Mouse (Mus musculus): ENCODE results near the gene Slc6a3. TPM values are rescaled to one million over a fixed set of nuclear protein-coding genes. Genes with fewer than 3 reads are reported as not detected.

Slc6a3 gene
- polyA plus RNA-seq, 2 experiments = 0.59 to 0.75 TPM

GRCm38 (mm10) chr13:73575051-73575450 is 38.5 kb downstream of the Slc6a3 start:
- no peak for ATAC-seq (ENCODE audit: insufficient read depth)
- no peaks in the 10 kb centered on the region for H3K9me3 ChIP-seq (ENCODE audit: control insufficient read depth, low read length)

GRCm38 (mm10) chr13:73577277-73577676 is 40.7 kb downstream of the Slc6a3 start:
- H3K27ac ChIP-seq = no peak overlapping the region
- DNase-seq (ENCODE audit: low read depth in 3 of 3, low spot score in 3 of 3) (no peak), ATAC-seq (ENCODE audit: insufficient read depth) (no peak)
- H3K36me3 ChIP-seq (replicated peaks; ENCODE audit: control insufficient read depth, insufficient read depth, low read depth) = no peaks in the 10 kb centered on the region
- no peak overlapping the region for H3K4me3 ChIP-seq (ENCODE audit: insufficient read depth in 1 of 2, low read depth in 2 of 2, low read length in 2 of 2)
- H3K27me3 ChIP-seq (ENCODE audit: control insufficient read depth, insufficient read depth, low read length) = no peaks in the 10 kb centered on the region
- no peaks in the 10 kb centered on the region for H3K4me1 ChIP-seq (replicated peaks; ENCODE audit: control insufficient read depth in 2 of 2, insufficient read depth in 2 of 2, low read length in 1 of 2)
- H3K4me2 ChIP-seq (ENCODE audit: low read depth) = no peak overlapping the region
- no peak overlapping the region for H3K9ac ChIP-seq (replicated peaks)
- WGBS (ENCODE audit: insufficient replicate concordance) = 57% methylated on average over 2 of the region's 2 CpGs
- no peak for TF ChIP-seq EP300 (IDR thresholded peaks at IDR 0.05; ENCODE audit: low read depth)
- TF ChIP-seq CTCF (IDR thresholded peaks at IDR 0.05; ENCODE audit: low read depth) = no peak
- no peaks in the 10 kb centered on the region for H3K9me3 ChIP-seq (ENCODE audit: control insufficient read depth, low read length)

More at GRCm38 (mm10) chr13:73575051-73575450, 38.5 kb downstream of the Slc6a3 start:
- Histone ChIP-seq H3K4me1 (replicated peaks; ENCODE audit: control insufficient read depth in 2 of 2, insufficient read depth in 2 of 2, low read length in 1 of 2) (no peaks in the 10 kb centered on the region), H3K27ac (no peak overlapping the region), H3K27me3 (ENCODE audit: control insufficient read depth, insufficient read depth, low read length) (no peaks in the 10 kb centered on the region), H3K36me3 (replicated peaks; ENCODE audit: control insufficient read depth, insufficient read depth, low read depth) (no peaks in the 10 kb centered on the region), H3K4me2 (ENCODE audit: low read depth) (no peak overlapping the region), H3K9ac (replicated peaks) (no peak overlapping the region), H3K4me3 (ENCODE audit: insufficient read depth in 1 of 2, low read depth in 2 of 2, low read length in 2 of 2) (no peak overlapping the region)
- DNase-seq (ENCODE audit: low read depth in 3 of 3, low spot score in 3 of 3) = no peak
- TF ChIP-seq CTCF (IDR thresholded peaks at IDR 0.05; ENCODE audit: low read depth) (no peak), EP300 (IDR thresholded peaks at IDR 0.05; ENCODE audit: low read depth) (no peak)

- no peaks in the 10 kb centered on the region for H3K27me3 ChIP-seq (ENCODE audit: control insufficient read depth, insufficient read depth, low read length)
- H3K4me3 ChIP-seq (ENCODE audit: insufficient read depth in 1 of 2, low read depth in 2 of 2, low read length in 2 of 2) = no peak overlapping the region
- H3K4me2 ChIP-seq (ENCODE audit: low read depth) = no peak overlapping the region
- no peaks in the 10 kb centered on the region for H3K9me3 ChIP-seq (ENCODE audit: control insufficient read depth, low read length)
- DNase-seq (ENCODE audit: low read depth in 3 of 3, low spot score in 3 of 3) (no peak), ATAC-seq (ENCODE audit: insufficient read depth) (no peak)
- H3K4me1 ChIP-seq (replicated peaks; ENCODE audit: control insufficient read depth in 2 of 2, insufficient read depth in 2 of 2, low read length in 1 of 2) = no peaks in the 10 kb centered on the region
- no peak for TF ChIP-seq EP300 (IDR thresholded peaks at IDR 0.05; ENCODE audit: low read depth)
- no peak for TF ChIP-seq CTCF (IDR thresholded peaks at IDR 0.05; ENCODE audit: low read depth)
- 49% methylated on average over 3 of the region's 3 CpGs for whole genome bisulfite sequencing (ENCODE audit: insufficient replicate concordance)
- H3K27ac ChIP-seq = no peak overlapping the region
- H3K36me3 ChIP-seq (replicated peaks; ENCODE audit: control insufficient read depth, insufficient read depth, low read depth) = no peaks in the 10 kb centered on the region
- no peak overlapping the region for H3K9ac ChIP-seq (replicated peaks)
Measured at GRCm38 (mm10) chr13:73591488-73591887, 54.9 kb downstream of the Slc6a3 start.

- TF ChIP-seq EP300 (IDR thresholded peaks at IDR 0.05; ENCODE audit: low read depth) (no peak), CTCF (IDR thresholded peaks at IDR 0.05; ENCODE audit: low read depth) (no peak)
- H3K4me2 ChIP-seq (ENCODE audit: low read depth) = no peak overlapping the region
- DNase-seq (ENCODE audit: low read depth in 3 of 3, low spot score in 3 of 3) (no peak), ATAC-seq (ENCODE audit: insufficient read depth) (no peak)
- H3K9me3 ChIP-seq (ENCODE audit: control insufficient read depth, low read length) = no peaks in the 10 kb centered on the region
- no peaks in the 10 kb centered on the region for H3K27me3 ChIP-seq (ENCODE audit: control insufficient read depth, insufficient read depth, low read length)
- H3K4me1 ChIP-seq (replicated peaks; ENCODE audit: control insufficient read depth in 2 of 2, insufficient read depth in 2 of 2, low read length in 1 of 2) = no peaks in the 10 kb centered on the region
- H3K9ac ChIP-seq (replicated peaks) = no peak overlapping the region
- H3K36me3 ChIP-seq (replicated peaks; ENCODE audit: control insufficient read depth, insufficient read depth, low read depth) = no peaks in the 10 kb centered on the region
- no peak overlapping the region for H3K27ac ChIP-seq
- H3K4me3 ChIP-seq (ENCODE audit: insufficient read depth in 1 of 2, low read depth in 2 of 2, low read length in 2 of 2) = no peak overlapping the region
- 36% methylated on average over 2 of the region's 2 CpGs for WGBS (ENCODE audit: insufficient replicate concordance)
Measured at GRCm38 (mm10) chr13:73592546-73592945, 56.0 kb downstream of the Slc6a3 start.

- 26% methylated on average over 4 of the region's 4 CpGs for WGBS (ENCODE audit: insufficient replicate concordance)
- no peak overlapping the region for H3K9ac ChIP-seq (replicated peaks)
- no peaks in the 10 kb centered on the region for H3K4me1 ChIP-seq (replicated peaks; ENCODE audit: control insufficient read depth in 2 of 2, insufficient read depth in 2 of 2, low read length in 1 of 2)
- TF ChIP-seq CTCF (IDR thresholded peaks at IDR 0.05; ENCODE audit: low read depth) (no peak), EP300 (IDR thresholded peaks at IDR 0.05; ENCODE audit: low read depth) (no peak)
- ATAC-seq (ENCODE audit: insufficient read depth) (no peak), DNase-seq (ENCODE audit: low read depth in 3 of 3, low spot score in 3 of 3) (no peak)
- no peak overlapping the region for H3K4me2 ChIP-seq (ENCODE audit: low read depth)
- H3K27ac ChIP-seq = no peak overlapping the region
- no peaks in the 10 kb centered on the region for H3K27me3 ChIP-seq (ENCODE audit: control insufficient read depth, insufficient read depth, low read length)
- H3K36me3 ChIP-seq (replicated peaks; ENCODE audit: control insufficient read depth, insufficient read depth, low read depth) = no peaks in the 10 kb centered on the region
- H3K4me3 ChIP-seq (ENCODE audit: insufficient read depth in 1 of 2, low read depth in 2 of 2, low read length in 2 of 2) = no peak overlapping the region
- H3K9me3 ChIP-seq (ENCODE audit: control insufficient read depth, low read length) = no peaks in the 10 kb centered on the region
Measured at GRCm38 (mm10) chr13:73596276-73596675, 59.7 kb downstream of the Slc6a3 start.
